Mouse (Mus musculus): ENCODE measurements around the gene Gm42372. TPM values are rescaled to one million over a fixed set of nuclear protein-coding genes. Genes with fewer than 3 reads are reported as not detected.

Gm42372 gene
- polyA plus RNA-seq, 1 experiment, result 0.06 TPM

GRCm38 (mm10) chr7:17026710-17027587, 44.1 kb downstream of the Gm42372 start:
- TF ChIP-seq FLI1 (IDR thresholded peaks at IDR 0.05; ENCODE audit: low read length) (no peak), GATA1 (IDR thresholded peaks at IDR 0.05; ENCODE audit: borderline replicate concordance, low read length) (no peak)
- H3K9me3 ChIP-seq, result no peaks in the 10 kb centered on the region
- peaks cover 61% of the 10 kb centered on the region for H3K4me1 ChIP-seq
- H3K36me3 ChIP-seq (replicated peaks; ENCODE audit: low read length), result peaks cover 37% of the 10 kb centered on the region
- H3K4me3 ChIP-seq (replicated peaks), result peak overlapping the region; percentile 98
- no peaks in the 10 kb centered on the region for H3K27me3 ChIP-seq (replicated peaks)

GRCm38 (mm10) chr7:17027588-17028343, 44.9 kb downstream of the Gm42372 start, which contains the start of gene Ppp5c:
Gene Ppp5c (minus strand): TSS chr7:17027924.
- H3K4me3 ChIP-seq (replicated peaks), result peak within 1 kb of the TSS; percentile 98
- no peaks in the 10 kb centered on the region for H3K27me3 ChIP-seq (replicated peaks)
- peaks cover 53% of the 10 kb centered on the region for H3K4me1 ChIP-seq
- TF ChIP-seq GATA1 (IDR thresholded peaks at IDR 0.05; ENCODE audit: borderline replicate concordance, low read length), result no peak
- TF ChIP-seq FLI1 (IDR thresholded peaks at IDR 0.05; ENCODE audit: low read length), result no peak
- no peaks in the 10 kb centered on the region for H3K9me3 ChIP-seq
- peaks cover 36% of the 10 kb centered on the region for H3K36me3 ChIP-seq (replicated peaks; ENCODE audit: low read length)

GRCm38 (mm10) chr7:17028923-17029322, 46.0 kb downstream of the Gm42372 start:
- Histone ChIP-seq H3K27me3 (replicated peaks) (no peaks in the 10 kb centered on the region), H3K4me1 (peaks cover 41% of the 10 kb centered on the region), H3K36me3 (replicated peaks; ENCODE audit: low read length) (peaks cover 35% of the 10 kb centered on the region), H3K4me3 (replicated peaks) (no peak overlapping the region), H3K9me3 (no peaks in the 10 kb centered on the region)
- no peak for TF ChIP-seq GATA1 (IDR thresholded peaks at IDR 0.05; ENCODE audit: borderline replicate concordance, low read length)
- TF ChIP-seq FLI1 (IDR thresholded peaks at IDR 0.05; ENCODE audit: low read length), result no peak

DNA sequence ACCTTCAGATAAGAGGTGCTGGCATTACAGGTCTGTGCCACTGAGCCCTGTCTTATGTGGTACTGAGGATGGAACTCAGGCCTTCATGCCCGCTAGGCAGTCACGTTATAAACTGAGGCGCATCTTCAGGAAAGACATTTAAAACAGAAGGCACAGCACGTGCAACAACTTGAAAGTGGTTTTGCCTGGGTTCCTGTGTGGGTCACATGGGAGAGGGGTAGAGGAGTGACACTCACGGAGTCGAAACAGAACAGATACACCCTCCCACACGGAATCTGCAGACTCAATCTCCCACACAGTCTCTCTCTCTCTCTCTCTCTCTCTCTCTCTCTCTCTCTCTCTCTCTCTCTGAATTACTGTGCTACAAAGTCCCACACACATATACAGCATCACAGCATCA, 47.4 kb downstream of the Gm42372 start:
- Histone ChIP-seq H3K4me1 (peaks cover 28% of the 10 kb centered on the region), H3K4me3 (replicated peaks) (no peak overlapping the region), H3K36me3 (replicated peaks; ENCODE audit: low read length) (peaks cover 36% of the 10 kb centered on the region), H3K27me3 (replicated peaks) (no peaks in the 10 kb centered on the region), H3K9me3 (no peaks in the 10 kb centered on the region)
- no peak for TF ChIP-seq GATA1 (IDR thresholded peaks at IDR 0.05; ENCODE audit: borderline replicate concordance, low read length)
- TF ChIP-seq FLI1 (IDR thresholded peaks at IDR 0.05; ENCODE audit: low read length), result no peak

Other genes starting within 250 kb of the Gm42372 start
- gene Ap2s1, start 244.7 kb upstream of the Gm42372 start, polyA plus RNA-seq (2012; ENCODE audit: insufficient read depth, low replicate concordance), result 1,190 and 1,969 TPM in 2 replicates
- gene Slc1a5, start 201.7 kb upstream of the Gm42372 start, polyA plus RNA-seq (2012; ENCODE audit: insufficient read depth, low replicate concordance), result 35.2 and 52.2 TPM in 2 replicates
- gene Strn4, start 167.2 kb upstream of the Gm42372 start, polyA plus RNA-seq (2012; ENCODE audit: insufficient read depth, low replicate concordance), result 83.0 and 118 TPM in 2 replicates
- gene Fkrp, start 166.4 kb upstream of the Gm42372 start, polyA plus RNA-seq (2012; ENCODE audit: insufficient read depth, low replicate concordance), result 14.8 and 21.1 TPM in 2 replicates
- 54.4 and 70.1 TPM in 2 replicates for gene Prkd2, start 140.2 kb upstream of the Gm42372 start, polyA plus RNA-seq (2012; ENCODE audit: insufficient read depth, low replicate concordance)
- 3.3 and 10.9 TPM in 2 replicates for gene Dact3, start 107.8 kb upstream of the Gm42372 start, polyA plus RNA-seq (2012; ENCODE audit: insufficient read depth, low replicate concordance)
- gene Gng8, start 91.3 kb upstream of the Gm42372 start, polyA plus RNA-seq (2012; ENCODE audit: insufficient read depth, low replicate concordance), result not detected in 2 replicates
- gene Ptgir, start 76.6 kb upstream of the Gm42372 start, polyA plus RNA-seq (2012; ENCODE audit: insufficient read depth, low replicate concordance), result 56.9 and 66.7 TPM in 2 replicates
- gene Calm3, start 59.0 kb upstream of the Gm42372 start, polyA plus RNA-seq (2012; ENCODE audit: insufficient read depth, low replicate concordance), result 823 and 866 TPM in 2 replicates
- gene Pnmal2, start 38.4 kb upstream of the Gm42372 start, polyA plus RNA-seq (2012; ENCODE audit: insufficient read depth, low replicate concordance), result not detected in 2 replicates
- gene Pnmal1, start 23.4 kb upstream of the Gm42372 start, polyA plus RNA-seq (2012; ENCODE audit: insufficient read depth, low replicate concordance), result not detected in 2 replicates
- gene Ccdc8, start 9.6 kb downstream of the Gm42372 start, polyA plus RNA-seq (2012; ENCODE audit: insufficient read depth, low replicate concordance), result 2.9 and 5.3 TPM in 2 replicates
- 55.6 and 70.0 TPM in 2 replicates for gene Ppp5c, start 44.8 kb downstream of the Gm42372 start, polyA plus RNA-seq (2012; ENCODE audit: insufficient read depth, low replicate concordance)
- gene Hif3a, start 79.3 kb downstream of the Gm42372 start, polyA plus RNA-seq (2012; ENCODE audit: insufficient read depth, low replicate concordance), result 3.3 and 5.6 TPM in 2 replicates
- not detected in 2 replicates for gene Psg16, start 91.0 kb downstream of the Gm42372 start, polyA plus RNA-seq (2012; ENCODE audit: insufficient read depth, low replicate concordance)
- gene Ceacam3, start 167.2 kb downstream of the Gm42372 start, polyA plus RNA-seq (2012; ENCODE audit: insufficient read depth, low replicate concordance), result not detected in 2 replicates
- gene Psg29, start 220.4 kb downstream of the Gm42372 start, polyA plus RNA-seq (2012; ENCODE audit: insufficient read depth, low replicate concordance), result not detected in 2 replicates

Data from megakaryocyte, embryonic 14.5 days (primary cell).